Mouse (Mus musculus): Measurements from ENCODE around the gene Pik3r5. TPM values are rescaled to one million over a fixed set of nuclear protein-coding genes. Genes with fewer than 3 reads are reported as not detected.

The Pik3r5 gene
- polyA plus RNA-seq, 1 experiment from 2014 or later = 1.5 TPM

- Histone ChIP-seq H3K4me1 (ENCODE audit: control insufficient read depth, insufficient read depth, low read length) (no peaks in the 10 kb centered on the region), H3K4me2 (replicated peaks; ENCODE audit: low read depth, low read length) (no peak overlapping the region), H3K9ac (ENCODE audit: low read depth, low read length) (no peak overlapping the region), H3K9me3 (ENCODE audit: control insufficient read depth, low read length) (no peaks in the 10 kb centered on the region), H3K4me3 (ENCODE audit: low read length) (no peak overlapping the region), H3K27ac (ENCODE audit: low read depth, low read length) (no peak overlapping the region), H3K27me3 (ENCODE audit: control insufficient read depth, insufficient read depth, low read length) (no peaks in the 10 kb centered on the region), H3K36me3 (ENCODE audit: control insufficient read depth, insufficient read depth, low read length) (no peaks in the 10 kb centered on the region)
- 74% methylated on average over 7 of the region's 7 CpGs for WGBS
- no peak for ATAC-seq (ENCODE audit: low FRiP score, low TSS enrichment)
Observed at GRCm38 (mm10) chr11:68507246-68507645, 75.3 kb downstream of the Pik3r5 start.

- Histone ChIP-seq H3K9ac (ENCODE audit: low read depth, low read length) (no peak overlapping the region), H3K4me3 (ENCODE audit: low read length) (no peak overlapping the region), H3K4me1 (ENCODE audit: control insufficient read depth, insufficient read depth, low read length) (no peaks in the 10 kb centered on the region), H3K4me2 (replicated peaks; ENCODE audit: low read depth, low read length) (no peak overlapping the region), H3K27ac (ENCODE audit: low read depth, low read length) (no peak overlapping the region), H3K9me3 (ENCODE audit: control insufficient read depth, low read length) (no peaks in the 10 kb centered on the region), H3K27me3 (ENCODE audit: control insufficient read depth, insufficient read depth, low read length) (no peaks in the 10 kb centered on the region), H3K36me3 (ENCODE audit: control insufficient read depth, insufficient read depth, low read length) (no peaks in the 10 kb centered on the region)
- WGBS = 72% methylated on average over 5 of the region's 5 CpGs
- ATAC-seq (ENCODE audit: low FRiP score, low TSS enrichment) = no peak
Observed at GRCm38 (mm10) chr11:68508619-68509018, 76.7 kb downstream of the Pik3r5 start.

- ATAC-seq (ENCODE audit: low FRiP score, low TSS enrichment) = no peak
- Histone ChIP-seq H3K9me3 (ENCODE audit: control insufficient read depth, low read length) (no peaks in the 10 kb centered on the region), H3K9ac (ENCODE audit: low read depth, low read length) (no peak overlapping the region), H3K4me1 (ENCODE audit: control insufficient read depth, insufficient read depth, low read length) (no peaks in the 10 kb centered on the region), H3K27me3 (ENCODE audit: control insufficient read depth, insufficient read depth, low read length) (no peaks in the 10 kb centered on the region), H3K36me3 (ENCODE audit: control insufficient read depth, insufficient read depth, low read length) (no peaks in the 10 kb centered on the region), H3K4me2 (replicated peaks; ENCODE audit: low read depth, low read length) (no peak overlapping the region), H3K4me3 (ENCODE audit: low read length) (no peak overlapping the region), H3K27ac (ENCODE audit: low read depth, low read length) (no peak overlapping the region)
- 75% methylated on average over 2 of the region's 2 CpGs for WGBS
Observed at GRCm38 (mm10) chr11:68509194-68509593, 77.3 kb downstream of the Pik3r5 start.

GRCm38 (mm10) chr11:68513969-68514368 is 82.0 kb downstream of the Pik3r5 start:
- no peaks in the 10 kb centered on the region for H3K36me3 ChIP-seq (ENCODE audit: control insufficient read depth, insufficient read depth, low read length)
- no peak overlapping the region for H3K9ac ChIP-seq (ENCODE audit: low read depth, low read length)
- no peak overlapping the region for H3K4me3 ChIP-seq (ENCODE audit: low read length)
- H3K27ac ChIP-seq (ENCODE audit: low read depth, low read length) = no peak overlapping the region
- H3K4me2 ChIP-seq (replicated peaks; ENCODE audit: low read depth, low read length) = no peak overlapping the region
- peaks cover under 1% of the 10 kb centered on the region; the same call in 1 of the 2 replicates for H3K9me3 ChIP-seq (ENCODE audit: control insufficient read depth, low read length)
- 36% methylated on average over 3 of the region's 3 CpGs for WGBS
- H3K27me3 ChIP-seq (ENCODE audit: control insufficient read depth, insufficient read depth, low read length) = no peaks in the 10 kb centered on the region
- ATAC-seq (ENCODE audit: low FRiP score, low TSS enrichment) = no peak
- H3K4me1 ChIP-seq (ENCODE audit: control insufficient read depth, insufficient read depth, low read length) = no peaks in the 10 kb centered on the region

- Histone ChIP-seq H3K9ac (ENCODE audit: low read depth, low read length) (no peak overlapping the region), H3K4me1 (ENCODE audit: control insufficient read depth, insufficient read depth, low read length) (no peaks in the 10 kb centered on the region), H3K4me2 (replicated peaks; ENCODE audit: low read depth, low read length) (no peak overlapping the region), H3K9me3 (ENCODE audit: control insufficient read depth, low read length) (peaks cover 7% of the 10 kb centered on the region; the same call in 1 of the 2 replicates), H3K36me3 (ENCODE audit: control insufficient read depth, insufficient read depth, low read length) (no peaks in the 10 kb centered on the region), H3K27ac (ENCODE audit: low read depth, low read length) (no peak overlapping the region), H3K4me3 (ENCODE audit: low read length) (no peak overlapping the region), H3K27me3 (ENCODE audit: control insufficient read depth, insufficient read depth, low read length) (no peaks in the 10 kb centered on the region)
- 88% methylated on average over 4 of the region's 4 CpGs for WGBS
- no peak for ATAC-seq (ENCODE audit: low FRiP score, low TSS enrichment)
Observed at GRCm38 (mm10) chr11:68519362-68519761, 87.4 kb downstream of the Pik3r5 start.

- no peak for ATAC-seq (ENCODE audit: low FRiP score, low TSS enrichment)
- Histone ChIP-seq H3K9me3 (ENCODE audit: control insufficient read depth, low read length) (peaks cover 7% of the 10 kb centered on the region; the same call in 1 of the 2 replicates), H3K4me1 (ENCODE audit: control insufficient read depth, insufficient read depth, low read length) (no peaks in the 10 kb centered on the region), H3K4me2 (replicated peaks; ENCODE audit: low read depth, low read length) (no peak overlapping the region), H3K27ac (ENCODE audit: low read depth, low read length) (no peak overlapping the region), H3K4me3 (ENCODE audit: low read length) (no peak overlapping the region), H3K9ac (ENCODE audit: low read depth, low read length) (no peak overlapping the region), H3K36me3 (ENCODE audit: control insufficient read depth, insufficient read depth, low read length) (no peaks in the 10 kb centered on the region), H3K27me3 (ENCODE audit: control insufficient read depth, insufficient read depth, low read length) (no peaks in the 10 kb centered on the region)
- WGBS = 82% methylated on average over 5 of the region's 5 CpGs
Observed at GRCm38 (mm10) chr11:68519815-68520214, 87.9 kb downstream of the Pik3r5 start.

GRCm38 (mm10) chr11:68520439-68520838 is 88.5 kb downstream of the Pik3r5 start:
- H3K27me3 ChIP-seq (ENCODE audit: control insufficient read depth, insufficient read depth, low read length) = no peaks in the 10 kb centered on the region
- H3K9ac ChIP-seq (ENCODE audit: low read depth, low read length) = no peak overlapping the region
- H3K36me3 ChIP-seq (ENCODE audit: control insufficient read depth, insufficient read depth, low read length) = no peaks in the 10 kb centered on the region
- no peak overlapping the region for H3K27ac ChIP-seq (ENCODE audit: low read depth, low read length)
- ATAC-seq (ENCODE audit: low FRiP score, low TSS enrichment) = no peak
- H3K4me2 ChIP-seq (replicated peaks; ENCODE audit: low read depth, low read length) = no peak overlapping the region
- WGBS = 81% methylated on average over 2 of the region's 2 CpGs
- H3K4me3 ChIP-seq (ENCODE audit: low read length) = no peak overlapping the region
- no peaks in the 10 kb centered on the region for H3K4me1 ChIP-seq (ENCODE audit: control insufficient read depth, insufficient read depth, low read length)
- H3K9me3 ChIP-seq (ENCODE audit: control insufficient read depth, low read length) = peaks cover 7% of the 10 kb centered on the region; the same call in 1 of the 2 replicates

GRCm38 (mm10) chr11:68521352-68521751 is 89.4 kb downstream of the Pik3r5 start:
- no peak overlapping the region for H3K4me2 ChIP-seq (replicated peaks; ENCODE audit: low read depth, low read length)
- peaks cover 7% of the 10 kb centered on the region; the same call in 1 of the 2 replicates for H3K9me3 ChIP-seq (ENCODE audit: control insufficient read depth, low read length)
- ATAC-seq (ENCODE audit: low FRiP score, low TSS enrichment) = no peak
- H3K27ac ChIP-seq (ENCODE audit: low read depth, low read length) = no peak overlapping the region
- H3K27me3 ChIP-seq (ENCODE audit: control insufficient read depth, insufficient read depth, low read length) = no peaks in the 10 kb centered on the region
- H3K4me1 ChIP-seq (ENCODE audit: control insufficient read depth, insufficient read depth, low read length) = no peaks in the 10 kb centered on the region
- H3K4me3 ChIP-seq (ENCODE audit: low read length) = no peak overlapping the region
- H3K36me3 ChIP-seq (ENCODE audit: control insufficient read depth, insufficient read depth, low read length) = no peaks in the 10 kb centered on the region
- no peak overlapping the region for H3K9ac ChIP-seq (ENCODE audit: low read depth, low read length)
- 80% methylated on average over 5 of the region's 5 CpGs for WGBS

GRCm38 (mm10) chr11:68526441-68526840 is 94.5 kb downstream of the Pik3r5 start:
- 67% methylated on average over 4 of the region's 4 CpGs for WGBS
- Histone ChIP-seq H3K4me1 (ENCODE audit: control insufficient read depth, insufficient read depth, low read length) (no peaks in the 10 kb centered on the region), H3K27ac (ENCODE audit: low read depth, low read length) (no peak overlapping the region), H3K36me3 (ENCODE audit: control insufficient read depth, insufficient read depth, low read length) (no peaks in the 10 kb centered on the region), H3K9me3 (ENCODE audit: control insufficient read depth, low read length) (no peaks in the 10 kb centered on the region), H3K9ac (ENCODE audit: low read depth, low read length) (no peak overlapping the region), H3K4me2 (replicated peaks; ENCODE audit: low read depth, low read length) (no peak overlapping the region), H3K4me3 (ENCODE audit: low read length) (no peak overlapping the region), H3K27me3 (ENCODE audit: control insufficient read depth, insufficient read depth, low read length) (no peaks in the 10 kb centered on the region)
- ATAC-seq (ENCODE audit: low FRiP score, low TSS enrichment) = no peak
